Mouse (Mus musculus): ENCODE data around the gene Tspan18. TPM values are rescaled to one million over a fixed set of nuclear protein-coding genes. Genes with fewer than 3 reads are reported as not detected.
A peak's percentile ranks its signal among the peaks of the same experiment; 100 is the strongest.

The Tspan18 gene
- total RNA-seq, 2 experiments from 2014 or later: 40.8 to 43.2 TPM

DNA sequence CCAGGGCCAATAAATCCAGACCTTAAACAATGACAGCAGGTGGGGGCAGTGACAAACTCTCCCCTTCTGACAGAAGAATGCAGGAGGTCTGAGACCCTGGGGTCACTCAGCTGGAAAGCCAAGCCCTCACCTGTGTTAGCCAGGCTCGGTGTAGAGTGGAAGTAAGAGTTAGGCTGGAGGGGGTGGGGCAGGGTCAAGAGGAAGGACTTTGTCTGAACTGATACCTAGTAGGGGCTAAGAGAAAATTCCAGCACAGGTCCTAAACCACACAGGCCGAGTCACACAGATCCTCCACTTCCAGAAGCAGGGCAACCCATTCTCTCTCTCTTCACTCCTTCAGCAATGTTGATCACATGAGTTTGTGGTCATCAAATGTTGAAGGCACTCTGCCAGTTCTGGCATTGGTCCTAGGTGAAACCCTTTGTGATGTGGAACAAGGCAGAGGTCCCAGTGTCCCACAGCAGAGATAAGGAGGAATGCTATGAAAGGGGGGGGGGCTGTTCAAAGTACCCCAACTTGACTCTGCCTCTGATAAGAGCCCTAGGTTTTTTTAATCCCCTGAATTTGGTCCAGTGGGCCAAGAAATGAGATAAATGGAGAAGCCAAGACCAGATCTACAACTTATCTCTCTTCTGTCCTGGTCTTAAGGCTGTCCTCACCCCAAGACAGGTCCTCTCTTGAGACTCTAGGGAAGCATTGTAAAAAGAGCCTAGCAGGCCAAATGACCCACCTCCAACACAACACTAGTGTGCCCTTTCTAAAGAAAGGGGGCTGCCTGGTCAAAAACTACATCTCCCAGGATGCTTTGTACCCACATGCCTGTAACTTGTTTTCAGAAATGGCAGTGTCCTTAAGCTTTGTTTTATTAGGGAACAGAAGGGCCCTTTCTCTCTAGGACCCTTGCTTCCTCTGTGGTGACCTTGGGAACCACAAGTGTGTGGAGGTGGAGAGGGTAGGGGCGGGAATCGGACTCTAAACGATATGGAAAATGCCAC is 71.7 kb downstream of the Tspan18 start:
- DNase-seq: no peak

DNA sequence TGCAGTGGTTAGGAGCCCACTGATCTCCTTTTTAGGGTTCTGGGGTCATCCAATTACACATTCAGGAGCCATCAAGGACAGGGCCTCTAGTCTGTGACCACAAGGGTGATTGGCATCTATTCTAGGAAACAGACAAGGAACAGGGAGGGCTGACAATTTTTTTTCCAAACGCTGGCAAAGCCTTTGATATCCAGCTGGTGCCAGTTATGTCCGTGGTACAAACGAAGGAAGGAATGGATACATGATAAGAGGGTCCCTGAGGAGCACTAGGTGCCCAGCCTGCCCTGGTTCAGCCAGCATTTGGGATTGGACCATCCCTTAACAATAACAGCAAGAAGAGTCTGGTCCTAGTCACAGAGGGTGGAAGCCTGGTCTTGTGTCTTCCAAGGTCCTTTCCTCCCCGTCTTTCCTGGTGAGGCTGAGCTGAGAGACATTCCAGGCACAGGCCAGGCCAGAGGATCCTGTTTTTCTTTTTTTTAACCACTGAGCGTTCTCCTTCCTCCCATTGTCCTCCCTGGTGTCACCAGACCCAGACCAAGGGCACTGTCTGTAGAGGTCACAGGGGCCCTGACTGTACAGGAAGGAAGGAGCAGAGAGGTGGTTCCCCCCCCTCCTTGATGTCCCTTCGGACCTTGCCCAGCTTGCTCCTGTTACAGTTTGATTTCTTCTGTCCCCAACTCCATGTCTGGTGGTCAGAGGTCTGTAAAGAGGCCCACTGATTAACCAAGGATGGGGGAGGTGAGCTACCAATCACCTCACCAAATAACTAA is 72.6 kb downstream of the Tspan18 start:
- no peak for DNase-seq

DNA sequence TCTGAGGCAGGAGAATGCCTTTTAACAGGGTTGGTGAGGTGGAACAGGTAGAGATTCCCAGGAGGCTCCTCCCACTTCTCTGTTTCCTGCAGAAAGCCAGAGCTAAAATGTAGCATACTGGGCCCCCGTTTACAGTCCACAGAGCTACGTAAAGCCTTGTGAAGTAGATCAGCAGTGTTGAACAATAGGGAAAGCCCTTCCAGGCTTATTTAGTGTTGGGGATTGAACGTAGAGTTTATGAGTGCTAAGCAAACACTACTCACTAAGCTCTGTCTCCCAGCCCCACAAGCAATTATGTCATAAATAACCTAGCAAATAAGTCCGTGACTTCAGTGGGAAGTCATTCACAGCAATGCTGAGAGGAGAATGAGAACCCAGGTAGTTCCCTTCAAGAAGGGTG is 76.7 kb downstream of the Tspan18 start:
- no peak for DNase-seq

DNA sequence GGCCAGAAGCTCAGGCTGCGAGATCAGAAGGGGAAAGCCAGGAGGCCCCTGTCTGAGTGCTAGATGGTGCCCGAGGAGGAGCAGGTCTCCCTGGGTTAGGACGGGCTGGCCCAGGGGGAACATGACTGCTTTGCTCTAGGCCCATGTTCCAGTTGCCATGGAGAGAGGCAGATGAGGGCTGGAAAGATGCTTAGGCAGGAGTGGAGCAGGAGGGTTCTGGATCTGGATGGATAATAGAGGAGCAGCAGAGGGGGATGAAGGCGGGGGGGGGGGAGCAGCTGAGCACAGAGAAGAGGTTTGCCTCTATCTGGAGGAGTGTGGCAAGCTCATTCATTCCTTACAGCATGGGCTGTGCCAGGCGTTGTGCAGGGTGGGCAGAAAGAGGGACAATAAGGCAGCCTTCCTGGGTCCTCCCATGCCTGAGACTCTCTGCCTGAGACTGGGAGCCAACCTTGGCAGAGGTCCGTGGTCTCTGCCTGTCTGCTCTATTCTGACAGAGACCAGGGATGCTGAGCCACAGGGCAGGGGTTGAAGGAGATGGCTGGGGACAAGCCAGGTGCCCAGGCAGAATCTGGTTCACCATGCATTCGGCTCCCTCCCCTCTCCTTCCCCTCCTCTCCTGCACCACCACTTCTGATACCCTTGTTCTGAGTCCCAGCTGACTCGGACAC is 77.4 kb downstream of the Tspan18 start:
- DNase-seq: no peak

DNA sequence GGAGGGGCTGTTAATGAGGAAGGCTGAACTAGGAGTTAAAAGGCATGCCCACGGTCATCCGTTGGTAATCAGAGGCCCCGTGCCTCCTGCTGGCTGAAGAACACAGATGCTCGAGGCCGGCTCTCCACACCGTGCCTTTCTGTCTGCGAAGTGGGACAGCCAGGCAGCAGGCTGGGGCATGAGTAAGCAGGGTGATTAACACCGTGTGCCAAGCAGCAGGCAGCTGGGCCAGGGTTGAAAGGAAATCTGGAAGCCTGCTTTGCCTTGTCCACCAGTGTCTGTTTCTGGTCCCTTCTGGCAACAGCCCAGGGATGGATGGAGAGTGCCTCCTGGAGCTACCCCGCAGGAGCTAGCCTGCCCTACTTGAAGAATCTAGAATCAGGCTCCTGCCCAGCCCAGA is 81.9 kb downstream of the Tspan18 start:
- peak; percentile 34 to 61 for DNase-seq

DNA sequence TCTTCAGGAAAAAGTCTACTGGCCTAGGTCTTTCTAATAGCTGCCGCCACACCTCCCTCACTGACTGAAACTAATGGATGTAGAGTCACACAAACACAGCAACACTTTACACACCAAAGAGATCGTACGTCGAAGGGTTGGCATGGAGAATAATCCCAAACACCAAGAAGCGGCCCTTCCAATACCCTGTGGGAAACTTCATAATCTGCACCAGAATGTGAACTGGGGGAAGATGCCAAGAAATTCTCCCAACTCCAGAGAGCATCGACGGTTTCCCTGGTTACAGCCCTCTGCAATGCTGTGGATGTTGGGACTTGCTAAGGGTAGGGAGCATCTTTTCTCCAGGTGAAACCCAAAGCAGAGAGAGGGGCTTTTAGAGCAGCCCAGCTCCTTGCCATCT is 83.7 kb downstream of the Tspan18 start:
- DNase-seq: no peak

DNA sequence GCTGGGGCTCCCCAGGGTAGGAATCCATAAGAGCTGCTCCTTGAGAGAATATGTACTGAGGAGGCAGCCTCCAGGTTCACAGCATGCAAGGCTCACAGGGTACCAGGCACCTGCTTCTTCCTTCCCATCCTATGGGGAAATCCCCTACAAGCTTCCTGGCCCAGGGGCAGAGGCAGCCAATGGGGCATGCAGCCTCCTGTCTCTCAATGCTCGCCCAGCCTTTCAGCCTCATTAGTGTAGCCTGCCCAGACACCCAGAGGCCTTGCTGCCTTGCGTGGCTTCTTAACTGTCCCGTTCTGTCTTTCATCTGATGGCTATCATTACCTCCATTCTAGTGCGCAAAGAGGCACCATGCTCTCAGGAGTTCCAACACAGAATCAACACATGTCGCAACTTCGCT is 85.2 kb downstream of the Tspan18 start:
- DNase-seq: no peak

DNA sequence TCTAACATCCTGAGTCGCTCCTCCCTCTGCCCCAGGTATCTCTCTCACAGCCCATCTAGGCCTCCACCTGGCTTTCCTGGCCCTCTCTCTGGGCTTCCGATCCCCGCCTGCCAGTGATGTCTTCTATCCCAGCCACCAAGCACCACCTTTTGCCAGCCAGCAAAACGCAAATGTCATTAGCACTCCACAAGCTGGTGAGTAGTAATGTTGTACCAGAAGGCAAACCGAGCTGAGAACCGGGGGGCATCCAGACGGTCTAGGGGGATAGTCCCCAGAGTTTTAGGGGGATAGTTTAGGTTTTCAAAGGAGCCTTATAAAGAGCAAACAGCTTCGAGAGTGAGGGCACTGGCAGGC is 90.2 kb downstream of the Tspan18 start:
- DNase-seq: peak in 1 of 2 experiments; percentile 37

DNA sequence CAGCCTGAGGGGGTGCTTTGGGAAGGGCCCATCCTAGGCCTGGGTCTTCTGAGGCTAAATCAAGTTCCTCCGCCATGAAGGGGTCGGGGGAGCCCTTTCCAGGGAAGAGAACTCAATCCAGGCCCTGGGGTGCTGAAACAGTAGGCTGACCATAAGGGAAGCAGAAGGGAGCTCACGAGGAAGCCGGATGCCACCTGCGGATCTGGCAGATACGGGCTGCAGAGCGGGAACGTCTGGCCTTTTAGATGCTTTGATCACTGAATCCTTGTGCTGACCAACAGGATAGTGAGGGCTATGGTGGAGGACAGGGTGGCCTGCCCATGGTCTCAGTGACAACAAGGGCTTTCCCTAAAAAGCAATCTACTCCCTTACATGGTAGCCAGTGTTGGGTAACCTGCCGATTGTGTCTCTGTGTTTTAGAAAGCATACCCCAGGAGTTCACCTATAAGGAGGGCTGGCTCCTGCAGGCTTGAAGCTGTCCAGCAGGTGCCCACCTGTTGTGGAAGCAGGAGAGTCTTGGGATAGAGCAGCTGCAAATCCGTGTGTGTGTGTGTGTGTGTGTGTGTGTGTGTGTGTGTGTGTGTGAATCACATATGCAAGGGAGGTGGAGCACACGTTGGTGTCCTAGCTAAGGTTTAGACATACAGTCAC is 90.7 kb downstream of the Tspan18 start:
- DNase-seq: no peak

DNA sequence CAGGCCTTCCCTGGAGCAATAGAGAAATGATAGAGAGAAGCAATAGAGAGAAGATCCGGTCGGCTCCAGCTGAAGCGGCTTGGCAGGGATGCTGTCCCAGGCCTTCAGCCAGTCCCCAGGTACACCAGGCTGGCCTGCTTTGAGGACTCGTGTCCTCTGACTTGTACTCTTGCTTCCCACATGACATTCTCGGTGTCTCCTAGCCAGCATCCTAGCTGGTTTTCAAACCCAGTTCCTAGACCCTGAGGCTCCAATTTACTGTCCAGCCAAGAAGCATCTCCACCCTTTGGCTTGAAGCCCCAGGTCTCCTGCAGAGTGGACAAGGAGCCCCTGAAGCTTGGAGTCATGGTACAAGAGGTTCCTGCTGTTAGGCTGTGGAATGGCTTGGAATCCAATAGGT is 92.1 kb downstream of the Tspan18 start:
- no peak for DNase-seq

DNA sequence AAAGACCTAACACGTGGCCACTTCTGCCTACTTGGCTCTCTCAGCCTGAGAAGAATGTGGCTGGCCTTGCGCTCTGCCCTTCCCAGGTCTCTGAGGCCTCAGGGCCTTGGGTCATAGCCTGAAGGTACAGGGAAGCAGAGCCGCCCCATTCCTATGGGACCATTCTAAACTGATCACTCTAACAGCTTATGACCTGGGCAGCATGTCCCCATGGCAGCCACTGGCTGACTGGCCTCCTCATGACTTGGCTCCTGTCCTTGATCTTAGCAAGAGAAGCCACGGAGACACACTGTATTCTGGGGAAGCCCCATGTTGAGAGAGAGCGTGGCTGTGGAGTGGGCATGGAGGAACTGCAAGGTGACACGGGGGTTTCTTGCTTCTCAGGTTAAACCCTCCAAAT is 95.4 kb downstream of the Tspan18 start:
- DNase-seq: no peak

DNA sequence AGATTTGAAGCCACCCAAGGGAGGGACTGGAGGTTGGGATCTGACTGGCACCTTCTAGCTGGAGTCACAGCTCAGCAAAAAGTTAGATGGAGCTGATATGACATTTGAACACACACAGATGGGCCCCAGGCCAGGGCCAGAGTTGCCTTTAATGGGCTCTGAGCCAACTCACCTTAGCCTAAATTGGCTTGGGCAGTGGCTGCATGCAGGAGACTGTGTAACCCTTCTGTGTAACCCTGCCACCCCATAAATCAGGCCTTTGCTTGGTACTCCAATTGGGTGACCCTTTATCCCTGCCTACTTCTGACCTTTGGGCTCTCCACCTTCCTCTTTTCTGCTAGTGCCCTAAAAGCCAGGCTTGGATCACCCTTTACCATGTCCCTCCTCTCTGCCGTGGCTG is 97.2 kb downstream of the Tspan18 start:
- DNase-seq: no peak

DNA sequence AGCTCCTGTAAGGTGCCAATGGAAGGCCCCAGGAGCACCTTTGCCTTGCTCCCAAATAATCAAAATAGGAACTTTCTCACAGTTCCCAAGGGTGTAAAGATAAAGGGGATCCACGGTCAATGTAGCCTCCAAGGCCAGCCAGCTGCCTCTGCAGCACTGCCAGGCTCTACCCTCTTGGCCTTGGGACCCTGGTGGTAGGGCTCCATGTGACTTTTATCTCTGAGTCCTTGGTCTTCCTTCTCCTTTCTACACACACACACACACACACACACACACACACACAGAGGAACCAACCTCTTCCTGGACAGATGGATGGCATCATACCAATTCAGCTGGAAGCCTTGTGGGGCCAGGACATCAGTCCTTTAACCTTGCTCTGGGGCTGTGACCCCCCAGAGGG is 102.2 kb downstream of the Tspan18 start:
- no peak for DNase-seq

DNA sequence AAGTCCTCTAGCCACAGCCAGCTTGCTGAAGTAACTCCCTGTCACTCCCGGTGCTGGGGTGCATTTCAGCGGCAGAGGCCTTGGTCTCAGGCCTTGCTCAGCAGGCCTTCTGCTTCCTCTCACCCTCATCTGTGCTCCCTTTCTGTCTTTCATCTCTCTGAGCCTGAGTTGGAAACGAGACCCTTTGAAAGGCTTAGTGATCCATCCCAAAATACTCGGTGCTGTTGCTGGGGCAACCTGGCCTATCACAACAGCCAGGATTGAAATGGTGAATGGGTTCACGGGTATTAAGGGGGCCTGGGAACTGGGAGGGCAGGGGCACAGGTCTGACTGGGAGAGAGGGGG is 105.9 kb downstream of the Tspan18 start:
- DNase-seq: no peak

DNA sequence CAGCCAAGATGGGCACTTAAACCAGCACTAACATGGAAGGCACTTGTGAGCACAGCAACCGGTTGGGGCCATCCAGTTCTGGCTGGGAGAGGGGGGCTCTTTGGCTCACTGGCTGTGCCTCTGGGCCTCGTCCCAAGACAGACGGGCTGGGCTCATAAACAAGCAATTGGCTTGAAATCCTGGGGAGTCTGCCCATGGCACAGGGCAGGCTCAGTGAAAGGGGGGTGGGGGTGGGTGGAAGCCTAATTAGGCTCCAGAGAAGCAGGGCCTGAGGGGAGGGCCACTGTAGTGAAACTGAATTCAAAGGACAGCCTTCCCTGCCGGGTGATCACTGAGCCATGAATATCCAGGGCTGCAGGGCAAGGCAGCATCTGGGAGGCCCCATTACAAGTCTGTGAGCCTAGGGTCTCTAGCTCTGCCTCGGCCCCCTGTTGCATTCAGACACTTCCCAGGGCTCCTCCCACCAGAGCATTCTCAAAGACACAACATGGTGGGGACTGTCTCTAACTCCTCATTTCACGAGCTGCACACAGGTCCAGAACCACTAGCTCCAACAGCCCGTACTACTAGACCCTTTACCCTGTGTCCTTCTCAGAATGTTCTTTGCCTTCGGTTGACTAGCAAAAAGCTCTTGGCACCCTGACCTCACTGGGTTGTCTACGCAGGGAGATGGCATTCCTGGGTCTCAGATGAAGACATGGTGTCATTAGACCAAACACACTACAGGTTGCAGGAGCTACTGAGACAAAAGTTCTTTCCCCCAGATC is 106.4 kb downstream of the Tspan18 start:
- peak; percentile 47 to 56 for DNase-seq

DNA sequence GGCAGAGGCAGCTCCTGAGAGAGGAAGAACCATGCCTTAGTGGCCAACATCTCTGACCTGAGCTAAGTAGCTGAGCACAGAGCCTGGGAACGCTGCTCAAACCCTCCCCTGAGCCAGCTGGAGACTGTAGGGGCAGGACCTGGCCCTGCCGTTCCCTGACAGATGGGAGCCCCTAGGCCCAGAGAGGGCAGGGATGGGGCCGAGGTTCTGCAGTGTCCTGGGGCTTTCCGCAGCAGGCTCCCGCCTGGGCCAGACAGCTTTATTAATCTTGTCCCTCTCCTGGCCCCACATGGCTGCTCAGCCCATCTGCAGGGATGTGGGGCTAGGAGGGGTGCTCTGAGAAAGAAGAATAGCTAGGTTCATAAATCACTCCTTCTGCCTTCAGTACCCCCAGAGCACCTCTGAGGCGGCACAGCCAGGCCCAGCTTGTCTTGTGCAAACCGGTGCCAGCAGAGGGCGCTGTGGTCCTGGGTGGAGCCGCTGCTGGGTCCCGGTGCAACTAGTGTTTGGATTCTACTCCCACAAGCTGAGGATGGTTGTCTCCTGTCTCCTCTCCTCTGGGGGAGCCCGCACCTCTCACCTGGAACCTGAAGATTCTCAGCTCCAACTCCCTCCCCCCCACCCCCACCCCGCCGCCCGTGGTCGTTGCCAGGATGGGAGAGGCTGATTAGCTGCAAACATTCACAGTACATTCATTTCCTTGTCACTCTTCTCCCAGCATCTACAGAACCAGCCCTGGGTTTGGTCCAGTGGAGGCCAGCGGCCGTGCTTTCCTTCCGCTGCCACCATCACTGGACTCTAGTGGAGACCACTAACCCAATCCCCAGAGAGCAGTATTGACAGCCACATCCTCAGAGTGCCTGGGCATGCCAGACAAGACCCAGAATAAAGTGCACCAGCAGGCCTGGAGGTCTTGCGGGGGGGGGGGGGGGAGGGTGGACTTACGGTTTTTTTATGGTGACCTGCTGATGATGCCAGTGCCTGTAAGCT is 107.4 kb downstream of the Tspan18 start:
- peak; percentile 83 to 85 for DNase-seq

DNA sequence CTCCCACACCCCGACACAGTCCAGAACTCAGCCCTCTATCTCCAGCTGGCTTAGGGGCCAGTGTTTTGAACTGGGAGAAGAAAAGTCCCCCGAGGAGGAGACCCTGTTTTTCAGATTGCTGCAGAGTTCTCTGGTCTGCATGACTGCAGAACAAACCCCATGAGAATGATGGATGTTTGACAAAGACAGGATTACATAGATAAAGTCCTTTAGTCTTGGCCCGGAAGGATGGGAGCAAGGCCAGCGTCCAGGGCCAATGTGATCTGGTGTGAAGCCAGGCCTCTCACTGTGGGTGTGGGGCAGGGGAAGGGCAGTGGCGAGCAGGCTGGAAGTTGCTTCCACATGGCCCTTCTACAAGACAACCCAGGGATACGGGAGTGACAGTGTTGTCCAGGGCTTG is 110.8 kb downstream of the Tspan18 start:
- no peak for DNase-seq

DNA sequence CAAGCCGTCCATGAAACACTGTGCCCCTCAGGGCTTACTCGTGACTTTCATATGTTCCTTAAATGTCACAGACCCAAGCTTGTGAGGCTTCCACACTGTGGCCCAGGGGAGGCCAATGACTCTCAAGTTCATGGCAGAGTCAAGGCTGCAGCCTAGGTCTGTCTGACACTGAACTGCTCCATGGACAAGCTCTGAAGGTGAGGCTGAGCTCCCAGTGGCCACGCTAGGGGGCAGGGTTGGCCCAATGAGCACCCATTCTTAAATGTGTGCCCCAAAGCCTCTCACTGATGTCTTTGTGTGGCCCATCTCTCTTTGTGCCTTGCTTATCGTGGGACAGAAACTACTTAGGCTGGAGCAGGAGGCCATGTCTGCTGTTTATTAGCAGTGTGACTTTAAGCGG is 113.9 kb downstream of the Tspan18 start:
- no peak for DNase-seq

DNA sequence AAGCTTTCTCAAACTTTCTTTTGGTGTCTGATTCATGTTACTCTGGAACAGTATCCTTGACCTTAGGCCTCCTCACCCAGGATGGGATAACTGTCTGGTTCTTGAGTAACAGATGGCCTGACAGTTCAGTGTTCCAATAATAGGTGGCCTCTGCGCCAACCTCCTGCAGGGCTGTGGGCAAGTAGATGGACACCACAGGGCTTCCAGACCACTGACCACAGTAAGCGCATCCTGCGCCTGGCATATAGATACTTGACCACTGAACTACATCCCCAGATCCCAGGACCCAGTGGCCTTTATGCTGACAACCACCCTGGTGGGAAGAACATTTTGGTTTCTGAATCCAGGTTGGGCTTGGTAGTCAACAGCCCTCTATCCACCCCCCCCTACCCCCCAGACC is 114.7 kb downstream of the Tspan18 start:
- DNase-seq: no peak

DNA sequence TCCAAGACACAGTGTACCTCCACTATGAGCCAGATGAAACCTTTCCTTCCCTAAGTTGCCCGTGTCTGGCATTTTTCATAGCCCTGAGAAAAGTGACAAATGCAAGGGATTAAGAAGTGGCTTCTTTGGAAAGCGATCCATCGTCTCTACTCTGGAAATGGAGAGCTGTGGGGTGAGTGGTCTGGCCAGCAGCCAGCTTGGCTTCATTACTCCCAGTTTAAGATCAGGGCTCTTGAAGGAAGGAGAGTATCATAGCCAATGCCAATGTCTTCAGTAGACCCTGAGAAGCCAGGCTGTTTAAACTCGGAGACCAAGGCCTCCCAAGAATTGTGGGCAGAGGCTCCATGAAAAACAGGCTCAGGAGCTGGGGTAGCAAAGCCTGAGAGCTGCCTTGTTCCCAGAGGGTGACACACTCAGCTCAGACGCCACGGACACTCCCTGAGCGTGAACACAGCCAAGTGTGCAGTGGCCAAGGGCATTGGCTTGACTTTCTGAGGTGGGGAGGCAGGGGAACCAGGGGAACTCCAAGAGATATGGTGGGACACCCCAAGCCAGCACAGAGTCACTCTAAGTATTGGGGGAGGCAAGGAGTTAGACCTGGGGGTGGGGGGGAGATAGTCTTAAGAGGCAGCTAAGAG is 115.8 kb downstream of the Tspan18 start:
- no peak for DNase-seq

All from layer of hippocampus, postnatal 36 days (tissue).